Mouse (Mus musculus) heart, embryonic 16.5 days (tissue): ENCODE measurements at regions not wholly inside any gene's neighbourhood (a gene's known extent, or its start where the extent isn't known, plus 50 kb on each side); places are given as distances from the start of the nearest gene placed in this dataset.
"Not testable (repeated sequence)": the region's sequence is repeated elsewhere in the genome, so short reads cannot be mapped to it uniquely, and the experiment has no call there.

Source experiments
- ATAC-seq: fragments of 200-750 bp; cut with Nextera tagmentation; replicated peaks from 2 replicates; pipeline ENCODE4 v1.8.0; 2017; ENCODE audit warnings: moderate number of reproducible peaks; ENCODE audit not compliant: insufficient read depth, low FRiP score; ENCODE audit errors: extremely low read depth
- H3K27ac ChIP-seq: fragments of 300-500 bp; sonication (generic); 2 replicates; pipeline ENCODE4 v1.5.1; 2014; ENCODE audit warnings: mild to moderate bottlenecking, low read length, control low read depth, moderate library complexity
- H3K27me3 ChIP-seq: fragments of 300-500 bp; sonication (generic); 2 replicates; pipeline ENCODE4 v1.6.1; 2014; ENCODE audit warnings: low read length, mixed read lengths; ENCODE audit not compliant: control insufficient read depth, insufficient read depth
- H3K36me3 ChIP-seq: fragments of 300-500 bp; sonication (generic); 2 replicates; pipeline ENCODE4 v1.6.1; 2014; ENCODE audit not compliant: control insufficient read depth, insufficient read depth
- H3K4me1 ChIP-seq: fragments of 300-500 bp; sonication (generic); 2 replicates; pipeline ENCODE4 v1.6.1; 2014; ENCODE audit warnings: low read length, mixed read lengths; ENCODE audit not compliant: control insufficient read depth, insufficient read depth
- H3K4me2 ChIP-seq: fragments of 300-500 bp; sonication (generic); 2 replicates; pipeline ENCODE4 v1.6.1; 2014; ENCODE audit warnings: low read depth, mild to moderate bottlenecking, control low read depth, low read length
- H3K4me3 ChIP-seq: fragments of 300-500 bp; sonication (generic); 2 replicates; pipeline ENCODE4 v1.5.1; 2014; ENCODE audit warnings: mild to moderate bottlenecking, control low read depth, low read length
- H3K9ac ChIP-seq: fragments of 300-500 bp; sonication (generic); 2 replicates; pipeline ENCODE4 v1.6.1; 2014; ENCODE audit warnings: low read length, control low read depth
- H3K9me3 ChIP-seq: fragments of 300-500 bp; sonication (generic); replicated peaks from 2 replicates; pipeline ENCODE4 v1.6.1; 2016; ENCODE audit warnings: low read length; ENCODE audit not compliant: control insufficient read depth
- WGBS: fragments of 180-500 bp; shearing (Covaris S2); extraction: QIAGEN DNeasy Blood & Tissue Kit; methylation state at CpG from one replicate; pipeline ENCODE4 v1.1.7; 2014; 5-methylcytosine and 5-hydroxymethylcytosine counted together

- Histone ChIP-seq H3K27me3 (no peaks in the 10 kb centered on the region), H3K36me3 (no peaks in the 10 kb centered on the region), H3K9ac (no peak overlapping the region), H3K27ac (no peak overlapping the region), H3K9me3 (no peaks in the 10 kb centered on the region), H3K4me2 (no peak overlapping the region), H3K4me3 (no peak overlapping the region), H3K4me1 (no peaks in the 10 kb centered on the region)
- WGBS, result 48% methylated on average over 1 of the region's 1 CpGs
- no peak for ATAC-seq
Measured at GRCm38 (mm10) chr9:51664353-51664752, 100.8 kb upstream of the Arhgap20 start.

GRCm38 (mm10) chr9:51664876-51665275 is 100.3 kb upstream of the Arhgap20 start:
- H3K9ac ChIP-seq, result no peak overlapping the region
- no peaks in the 10 kb centered on the region for H3K4me1 ChIP-seq
- no peaks in the 10 kb centered on the region for H3K36me3 ChIP-seq
- no peak overlapping the region for H3K4me3 ChIP-seq
- H3K27ac ChIP-seq, result no peak overlapping the region
- no peaks in the 10 kb centered on the region for H3K9me3 ChIP-seq
- no peak for ATAC-seq
- H3K27me3 ChIP-seq, result no peaks in the 10 kb centered on the region
- H3K4me2 ChIP-seq, result no peak overlapping the region

GRCm38 (mm10) chr9:51668976-51669375 is 96.2 kb upstream of the Arhgap20 start:
- H3K27me3 ChIP-seq, H3K36me3 ChIP-seq, H3K9me3 ChIP-seq, ATAC-seq, H3K27ac ChIP-seq, H3K4me1 ChIP-seq, H3K4me3 ChIP-seq, H3K9ac ChIP-seq, H3K4me2 ChIP-seq: not testable (repeated sequence)
- WGBS, result 89% methylated on average over 12 of the region's 12 CpGs

GRCm38 (mm10) chr9:51670531-51670930 is 94.6 kb upstream of the Arhgap20 start:
- Histone ChIP-seq H3K4me2 (no peak overlapping the region), H3K36me3 (no peaks in the 10 kb centered on the region), H3K4me1 (no peaks in the 10 kb centered on the region), H3K27me3 (no peaks in the 10 kb centered on the region), H3K4me3 (no peak overlapping the region), H3K27ac (no peak overlapping the region), H3K9me3 (no peaks in the 10 kb centered on the region), H3K9ac (no peak overlapping the region)
- 85% methylated on average over 2 of the region's 2 CpGs for WGBS
- ATAC-seq, result no peak

GRCm38 (mm10) chr9:51686536-51686935 is 78.6 kb upstream of the Arhgap20 start:
- 85% methylated on average over 1 of the region's 1 CpGs for WGBS
- Histone ChIP-seq H3K9me3 (no peaks in the 10 kb centered on the region), H3K4me3 (no peak overlapping the region), H3K27ac (no peak overlapping the region), H3K9ac (no peak overlapping the region), H3K4me2 (no peak overlapping the region), H3K4me1 (no peaks in the 10 kb centered on the region), H3K27me3 (no peaks in the 10 kb centered on the region), H3K36me3 (no peaks in the 10 kb centered on the region)
- no peak for ATAC-seq

GRCm38 (mm10) chr9:51714326-51714725 is 50.8 kb upstream of the Arhgap20 start:
- WGBS, result 78% methylated on average over 3 of the region's 3 CpGs
- no peak overlapping the region for H3K9ac ChIP-seq
- no peak overlapping the region for H3K4me3 ChIP-seq
- no peaks in the 10 kb centered on the region for H3K27me3 ChIP-seq
- no peak for ATAC-seq
- H3K36me3 ChIP-seq, result no peaks in the 10 kb centered on the region
- H3K27ac ChIP-seq, result no peak overlapping the region
- H3K9me3 ChIP-seq, result no peaks in the 10 kb centered on the region
- H3K4me1 ChIP-seq, result no peaks in the 10 kb centered on the region
- no peak overlapping the region for H3K4me2 ChIP-seq
